Mouse (Mus musculus) gastrocnemius, adult 2 months (tissue): ENCODE results near the gene Ispd. TPM values are rescaled to one million over a fixed set of nuclear protein-coding genes. Genes with fewer than 3 reads are reported as not detected.

Source experiments
- DNase-seq: peaks from one replicate; pipeline ENCODE4 v3.0.0; 2022
- H3K27ac ChIP-seq: fragments of 200-600 bp; 2 replicates; pipeline ENCODE4 v1.8.1; 2022; ENCODE audit warnings: mild to moderate bottlenecking
- H3K4me3 ChIP-seq: fragments of 200-600 bp; 2 replicates; pipeline ENCODE4 v1.8.1; 2022; ENCODE audit warnings: mild to moderate bottlenecking, moderate library complexity
- CTCF ChIP-seq: fragments of 200-600 bp; IDR thresholded peaks from 2 replicates; pipeline ENCODE4 v1.8.1; 2022; ENCODE audit warnings: antibody characterized with exemption, mild to moderate bottlenecking, moderate library complexity
- intact Hi-C: fragments of 180-260 bp; cut with DNase I; formaldehyde crosslinking; loops from one replicate; pipeline ENCODE4 v1.15.1; 2025
- total RNA-seq, 2 experiments: library from RNA; stranded (reverse); gene quantifications; 2 replicates each; pipeline ENCODE4 v1.2.3; 2021

The Ispd gene
- total RNA-seq, 2 experiments from 2014 or later: 3.4 to 4.5 TPM

DNA sequence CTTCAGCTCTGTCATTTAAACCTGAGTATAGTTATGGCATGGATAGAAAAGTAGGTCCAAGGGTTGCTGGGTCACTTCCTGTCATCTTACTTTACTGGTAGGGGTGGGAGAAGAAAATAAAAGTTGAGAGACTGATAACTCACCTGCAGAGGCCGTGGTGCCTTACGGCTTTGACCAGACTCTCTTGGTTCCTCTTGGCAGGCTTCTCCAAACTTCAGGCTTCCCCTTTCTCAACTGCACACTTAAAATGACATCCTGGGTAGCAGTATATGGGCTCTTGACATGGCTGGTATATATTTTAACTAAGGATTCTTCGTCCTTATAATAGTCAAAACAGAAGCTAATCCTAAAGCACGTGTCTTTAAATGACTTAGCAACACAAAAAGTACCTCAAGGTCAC lies 266.3 kb downstream of the Ispd start:
- intact Hi-C loops: no loop called here
- no peak overlapping the region for H3K27ac ChIP-seq
- no peak for DNase-seq
- TF ChIP-seq CTCF: no peak
- no peak overlapping the region for H3K4me3 ChIP-seq

- intact Hi-C loops: no loop called here
- TF ChIP-seq CTCF: no peak
- DNase-seq: peak; percentile 43
- Histone ChIP-seq H3K27ac (no peak overlapping the region), H3K4me3 (no peak overlapping the region)
These were observed 281.2 kb downstream of the Ispd start for GRCm38 (mm10) chr12:36662496-36662895.

DNA sequence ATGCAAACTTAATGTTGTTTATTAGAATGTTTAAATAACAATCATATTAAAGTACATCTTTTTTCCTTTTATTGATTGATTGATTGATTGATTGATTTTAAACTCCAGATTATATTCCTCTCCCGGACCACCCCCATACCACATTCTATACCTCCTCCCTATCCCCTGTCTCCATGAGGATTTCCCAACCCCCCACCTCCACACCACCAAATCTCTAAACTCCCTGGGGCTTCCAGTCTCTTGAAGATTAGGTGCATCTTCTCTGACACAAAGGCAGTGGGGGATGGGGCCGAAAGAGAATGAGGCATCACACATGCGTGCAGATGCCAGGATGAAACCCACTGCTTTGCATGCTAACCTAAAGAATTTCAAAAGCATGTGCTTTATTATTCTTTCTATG lies 283.5 kb downstream of the Ispd start:
- Histone ChIP-seq H3K27ac (no peak overlapping the region), H3K4me3 (no peak overlapping the region)
- intact Hi-C loops: no loop called here
- no peak for DNase-seq
- TF ChIP-seq CTCF: no peak

DNA sequence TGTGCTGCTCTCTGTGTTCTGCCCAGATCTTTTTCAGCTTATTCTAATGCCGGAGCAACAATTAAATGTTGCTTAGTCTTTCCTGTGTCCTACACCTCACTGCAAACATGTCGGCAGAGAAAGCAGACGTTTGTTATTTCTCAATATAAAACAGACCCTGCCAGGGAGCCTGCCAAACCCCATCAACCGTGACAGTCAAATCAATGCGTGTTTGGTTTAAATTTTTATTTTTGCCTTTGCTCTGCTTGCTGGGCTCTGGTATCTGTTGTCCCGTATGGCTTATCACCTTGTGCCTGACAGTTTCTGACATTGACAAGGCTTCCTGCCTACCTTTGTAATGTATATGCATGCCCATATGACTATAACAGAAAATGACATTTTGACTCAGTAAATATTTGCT lies 285.5 kb downstream of the Ispd start:
- no peak overlapping the region for H3K4me3 ChIP-seq
- intact Hi-C loops: no loop called here
- no peak for DNase-seq
- no peak overlapping the region for H3K27ac ChIP-seq
- no peak for TF ChIP-seq CTCF

GRCm38 (mm10) chr12:36670164-36670908 lies 289.1 kb downstream of the Ispd start:
- intact Hi-C loops: loop anchor here (10.0 kb wide), 1 partner anchor 776 kb away; no protein-coding TSS in a partner anchor

GRCm38 (mm10) chr12:36670915-36671579 lies 289.8 kb downstream of the Ispd start:
- intact Hi-C loops: loop anchor here (1.0 to 10.0 kb wide), 2 partner anchors 456 to 776 kb away; no protein-coding TSS in a partner anchor
- Histone ChIP-seq H3K4me3 (no peak overlapping the region), H3K27ac (no peak overlapping the region)
- TF ChIP-seq CTCF: peak; percentile 70
- no peak for DNase-seq

More at GRCm38 (mm10) chr12:36670164-36670908, 289.1 kb downstream of the Ispd start:
- Histone ChIP-seq H3K4me3 (no peak overlapping the region), H3K27ac (no peak overlapping the region)
- DNase-seq: no peak
- no peak for TF ChIP-seq CTCF

GRCm38 (mm10) chr12:36674481-36674880 lies 293.2 kb downstream of the Ispd start:
- TF ChIP-seq CTCF: no peak
- no peak overlapping the region for H3K4me3 ChIP-seq
- intact Hi-C loops: loop anchor here (10.0 kb wide), 1 partner anchor 780 kb away; no protein-coding TSS in a partner anchor
- DNase-seq: no peak
- H3K27ac ChIP-seq: no peak overlapping the region

DNA sequence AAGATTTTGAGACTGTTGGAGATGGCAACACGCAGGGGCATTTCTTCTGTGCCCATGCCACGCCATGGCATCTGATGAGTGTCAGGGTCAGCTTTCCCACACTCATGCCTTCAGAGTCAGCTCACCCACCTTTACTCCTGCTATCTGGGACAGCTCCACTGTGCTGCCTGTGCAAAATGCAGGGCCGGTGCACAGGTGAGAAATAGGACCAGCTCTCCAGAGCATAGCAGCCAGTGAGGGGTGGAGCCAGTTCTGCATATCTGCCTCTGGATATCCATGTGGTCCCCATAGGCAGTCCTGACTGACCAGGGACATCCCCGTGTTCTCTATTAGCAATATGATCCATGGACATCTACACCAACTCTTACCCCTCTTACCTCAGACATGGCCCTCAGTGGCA lies 297.0 kb downstream of the Ispd start:
- no peak for TF ChIP-seq CTCF
- intact Hi-C loops: loop anchor here (10.0 kb wide), 1 partner anchor 783 kb away; no protein-coding TSS in a partner anchor
- no peak for DNase-seq
- H3K27ac ChIP-seq: no peak overlapping the region
- H3K4me3 ChIP-seq: no peak overlapping the region

- intact Hi-C loops: no loop called here
- Histone ChIP-seq H3K27ac (no peak overlapping the region), H3K4me3 (no peak overlapping the region)
- TF ChIP-seq CTCF: no peak
- no peak for DNase-seq
These were observed 299.7 kb downstream of the Ispd start for GRCm38 (mm10) chr12:36680883-36681505.

DNA sequence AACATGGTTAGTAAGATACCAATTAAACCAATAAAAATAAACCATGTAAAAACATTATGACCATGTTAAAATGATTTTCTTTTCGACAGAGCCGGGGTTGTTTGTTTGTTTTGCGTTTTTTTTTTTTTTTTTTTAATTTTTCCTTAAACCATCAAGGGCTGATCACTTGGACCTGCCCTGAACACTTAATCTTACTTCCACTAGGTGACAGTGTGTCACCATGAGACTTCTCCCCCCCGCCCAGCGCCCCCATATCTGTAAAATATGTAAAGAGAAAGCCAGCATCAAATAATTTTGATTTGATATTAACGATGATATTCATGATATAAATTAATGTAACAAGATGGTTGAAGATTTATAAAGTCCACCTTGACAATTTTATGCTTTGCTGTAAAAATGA lies 300.5 kb downstream of the Ispd start:
- Histone ChIP-seq H3K4me3 (no peak overlapping the region), H3K27ac (no peak overlapping the region)
- peak; percentile 48 for TF ChIP-seq CTCF
- intact Hi-C loops: no loop called here
- DNase-seq: no peak

GRCm38 (mm10) chr12:36694072-36694471 lies 312.8 kb downstream of the Ispd start:
- DNase-seq: no peak
- intact Hi-C loops: no loop called here
- Histone ChIP-seq H3K4me3 (no peak overlapping the region), H3K27ac (no peak overlapping the region)
- TF ChIP-seq CTCF: no peak

GRCm38 (mm10) chr12:36704380-36704779 lies 323.1 kb downstream of the Ispd start:
- no peak overlapping the region for H3K4me3 ChIP-seq
- intact Hi-C loops: no loop called here
- no peak overlapping the region for H3K27ac ChIP-seq
- no peak for DNase-seq
- TF ChIP-seq CTCF: peak; percentile 23; the same call in 1 of the 2 replicates

- intact Hi-C loops: no loop called here
- no peak for DNase-seq
- TF ChIP-seq CTCF: no peak
- Histone ChIP-seq H3K27ac (no peak overlapping the region), H3K4me3 (no peak overlapping the region)
These were observed 327.6 kb downstream of the Ispd start for GRCm38 (mm10) chr12:36708810-36709209.
